Mouse (Mus musculus) midbrain, embryonic 10.5 days (tissue): ENCODE measurements around the gene Adgrg5. TPM values are rescaled to one million over a fixed set of nuclear protein-coding genes. Genes with fewer than 3 reads are reported as not detected.

Source experiments
- DNase-seq: peaks from one replicate; pipeline ENCODE4 v3.0.0-alpha.2; 2017; ENCODE audit warnings: low spot score
- H3K27ac ChIP-seq: fragments of 300-500 bp; sonication (generic); replicated peaks from 2 replicates; pipeline ENCODE4 v1.5.1; 2016; ENCODE audit warnings: mild to moderate bottlenecking
- H3K27me3 ChIP-seq: fragments of 300-500 bp; sonication (generic); 2 replicates; pipeline ENCODE4 v1.6.1; 2016; ENCODE audit warnings: low read depth, mild to moderate bottlenecking; ENCODE audit not compliant: poor library complexity, severe bottlenecking
- H3K36me3 ChIP-seq: fragments of 300-500 bp; sonication (generic); 2 replicates; pipeline ENCODE4 v1.6.1; 2016; ENCODE audit warnings: mild to moderate bottlenecking, moderate library complexity
- H3K4me1 ChIP-seq: fragments of 300-500 bp; sonication (generic); 2 replicates; pipeline ENCODE4 v1.6.1; 2016
- H3K4me3 ChIP-seq: fragments of 300-500 bp; sonication (generic); 2 replicates; pipeline ENCODE4 v1.5.1; 2016; ENCODE audit warnings: mild to moderate bottlenecking, moderate library complexity
- H3K9me3 ChIP-seq: fragments of 300-500 bp; sonication (generic); replicated peaks from 2 replicates; pipeline ENCODE4 v1.6.1; 2016; ENCODE audit warnings: mild to moderate bottlenecking
- WGBS: fragments of 180-500 bp; shearing (Covaris S2); methylation state at CpG from one replicate; pipeline ENCODE4 v1.1.7; 2016; 5-methylcytosine and 5-hydroxymethylcytosine counted together
- polyA plus RNA-seq: library from polyadenylated mRNA; unstranded; fragments of >200 nt; fragmentation: Nextera tagmentation; extraction: Ambion mirVana; gene quantifications from 2 replicates; pipeline ENCODE4 v1.2.1, GENCODE M21; 2016

The Adgrg5 gene
- polyA plus RNA-seq, 1 experiment from 2014 or later: 0.74 TPM

DNA sequence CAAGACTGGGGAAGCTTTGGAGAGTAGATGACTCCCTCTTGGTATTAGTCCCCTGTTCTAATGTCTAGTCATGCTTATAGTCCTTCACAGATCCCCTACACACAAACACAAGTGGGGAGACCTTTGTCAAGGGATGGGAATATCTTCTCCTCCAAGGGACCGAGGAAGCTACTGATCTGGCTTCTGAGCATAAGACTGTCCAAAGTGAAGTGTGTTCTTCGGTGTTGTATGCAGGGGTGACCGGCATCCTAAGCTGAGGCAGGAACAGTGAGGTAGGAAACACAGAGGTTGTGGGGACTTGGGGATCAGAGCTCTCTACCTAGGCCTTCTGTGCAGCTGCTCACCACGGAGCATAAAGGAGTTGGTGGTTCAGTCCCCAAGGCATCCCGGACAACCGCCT is 1.3 kb upstream of the Adgrg5 start:
- Histone ChIP-seq H3K4me3 (no peak overlapping the region), H3K27me3 (peaks cover 22% of the 10 kb centered on the region), H3K36me3 (no peaks in the 10 kb centered on the region), H3K27ac (0 out of 2 replicates have a peak overlapping the region, but pooled peaks have one; percentile 38), H3K4me1 (peaks cover 29% of the 10 kb centered on the region), H3K9me3 (no peaks in the 10 kb centered on the region)
- WGBS: 67% methylated on average over 6 of the region's 6 CpGs
- no peak for DNase-seq

GRCm38 (mm10) chr8:94922602-94923001 is 892 bp upstream of the Adgrg5 start:
- DNase-seq: no peak
- Histone ChIP-seq H3K27ac (peak overlapping the region; percentile 42; the same call in 1 of the 2 replicates), H3K9me3 (no peaks in the 10 kb centered on the region), H3K36me3 (no peaks in the 10 kb centered on the region), H3K4me1 (peaks cover 25% of the 10 kb centered on the region), H3K27me3 (peaks cover 22% of the 10 kb centered on the region), H3K4me3 (no peak overlapping the region)
- WGBS: 37% methylated on average over 8 of the region's 8 CpGs

DNA sequence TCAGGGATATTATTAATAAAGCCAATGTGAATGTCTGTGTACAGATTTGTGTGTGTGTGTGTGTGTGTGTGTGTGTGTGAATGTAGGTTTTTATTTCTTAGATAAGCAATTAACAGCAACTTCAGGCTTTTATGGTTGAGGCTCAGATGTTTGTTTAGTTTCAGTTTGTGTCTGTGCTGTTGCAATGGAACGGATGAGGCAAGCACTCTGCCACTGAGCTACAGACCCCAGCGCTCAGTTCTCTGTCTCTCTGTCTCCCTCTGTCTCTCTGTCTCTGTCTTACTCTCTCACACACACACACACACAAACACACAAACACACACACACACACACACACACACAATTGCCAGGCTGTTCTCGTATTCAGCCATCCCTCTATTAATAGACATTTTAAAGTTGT is 4.7 kb downstream of the Adgrg5 start:
- 92% methylated on average over 3 of the region's 3 CpGs for WGBS

DNA sequence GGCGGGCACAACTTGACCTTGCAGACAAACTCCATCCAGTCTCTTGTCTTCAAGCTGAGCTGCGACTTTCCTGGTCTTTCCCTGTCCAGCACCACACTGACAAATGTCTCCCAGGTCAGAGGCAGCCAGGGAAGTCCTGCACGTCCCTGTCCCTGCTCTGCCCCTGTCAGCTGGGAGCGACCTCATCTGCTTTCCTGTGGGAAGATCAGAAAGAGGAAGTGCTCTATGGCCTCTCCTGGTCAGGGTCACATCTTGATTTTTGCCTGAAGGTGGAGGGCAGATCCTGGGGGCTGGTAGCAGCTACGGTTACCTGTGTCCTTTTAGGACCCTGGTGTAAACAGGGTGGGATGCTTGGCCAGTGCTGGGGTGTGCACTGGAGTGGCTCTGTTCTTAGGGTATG is 10.4 kb downstream of the Adgrg5 start:
- WGBS: 73% methylated on average over 5 of the region's 5 CpGs
- no peak for DNase-seq
- H3K4me1 ChIP-seq: no peaks in the 10 kb centered on the region
- no peaks in the 10 kb centered on the region for H3K9me3 ChIP-seq
- no peak overlapping the region for H3K4me3 ChIP-seq
- H3K36me3 ChIP-seq: no peaks in the 10 kb centered on the region
- H3K27ac ChIP-seq: no peak overlapping the region
- no peaks in the 10 kb centered on the region for H3K27me3 ChIP-seq

More for the DNA sequence above, 4.7 kb downstream of the Adgrg5 start:
- no peak for DNase-seq
- H3K4me1 ChIP-seq: peaks cover 4% of the 10 kb centered on the region
- H3K4me3 ChIP-seq: no peak overlapping the region
- H3K27me3 ChIP-seq: 0 out of 2 replicates have a peak, but pooled peaks cover 5% of the 10 kb centered on the region
- H3K27ac ChIP-seq: no peak overlapping the region
- no peaks in the 10 kb centered on the region for H3K9me3 ChIP-seq
- no peaks in the 10 kb centered on the region for H3K36me3 ChIP-seq

- Histone ChIP-seq H3K4me1 (no peaks in the 10 kb centered on the region), H3K4me3 (no peak overlapping the region), H3K27me3 (no peaks in the 10 kb centered on the region), H3K27ac (no peak overlapping the region), H3K9me3 (no peaks in the 10 kb centered on the region), H3K36me3 (no peaks in the 10 kb centered on the region)
- no peak for DNase-seq
- WGBS: 81% methylated on average over 3 of the region's 3 CpGs
These were observed 11.7 kb downstream of the Adgrg5 start for GRCm38 (mm10) chr8:94935172-94935571.

DNA sequence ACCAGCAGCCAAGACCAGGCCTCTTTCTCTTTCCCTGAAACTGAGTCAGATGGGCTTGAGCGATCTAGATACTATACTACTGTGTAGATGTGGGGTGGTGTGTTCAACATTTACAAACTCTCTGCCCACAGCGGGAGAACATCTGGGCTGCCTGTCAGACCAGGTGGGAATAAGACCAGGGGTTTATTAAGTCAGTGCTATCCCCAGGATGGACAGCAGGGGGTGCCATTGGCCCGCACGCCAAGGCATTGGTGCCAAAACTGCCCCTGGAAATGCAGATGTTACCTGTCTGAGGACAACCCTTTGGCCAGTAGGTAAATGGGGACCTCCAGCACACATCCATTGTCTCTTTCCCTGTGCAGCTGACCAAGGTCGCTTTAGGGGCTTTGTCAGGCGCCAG is 19.1 kb downstream of the Adgrg5 start:
- 19% methylated on average over 6 of the region's 6 CpGs for WGBS
- Histone ChIP-seq H3K27ac (no peak overlapping the region), H3K9me3 (no peaks in the 10 kb centered on the region), H3K4me1 (peaks cover 22% of the 10 kb centered on the region), H3K36me3 (no peaks in the 10 kb centered on the region), H3K27me3 (peaks cover 15% of the 10 kb centered on the region; the same call in 1 of the 2 replicates), H3K4me3 (no peak overlapping the region)
- DNase-seq: peak; percentile 68

DNA sequence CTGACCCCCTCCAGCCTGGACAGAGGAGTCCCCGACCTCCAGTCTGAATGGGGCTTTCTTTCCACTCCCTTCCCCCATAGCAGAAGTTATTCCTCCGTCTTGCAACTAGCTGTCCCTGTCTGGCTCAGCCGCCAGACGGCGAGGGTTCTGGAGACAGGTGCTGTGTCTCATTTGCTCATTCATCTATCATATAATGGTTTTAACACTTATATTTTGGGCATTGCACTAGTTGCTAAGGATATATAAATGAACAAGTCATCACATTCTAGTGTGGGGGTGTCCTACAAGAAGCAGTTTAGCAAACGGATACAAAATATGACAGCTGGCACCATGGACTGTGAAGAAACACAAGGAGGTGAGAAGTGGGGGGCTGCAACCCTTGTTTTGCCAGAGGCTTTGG is 21.7 kb downstream of the Adgrg5 start:
- no peak overlapping the region for H3K4me3 ChIP-seq
- no peaks in the 10 kb centered on the region for H3K36me3 ChIP-seq
- H3K27me3 ChIP-seq: peaks cover 15% of the 10 kb centered on the region; the same call in 1 of the 2 replicates
- no peaks in the 10 kb centered on the region for H3K9me3 ChIP-seq
- H3K27ac ChIP-seq: no peak overlapping the region
- no peak for DNase-seq
- H3K4me1 ChIP-seq: peaks cover 22% of the 10 kb centered on the region
- WGBS: 72% methylated on average over 6 of the region's 6 CpGs

DNA sequence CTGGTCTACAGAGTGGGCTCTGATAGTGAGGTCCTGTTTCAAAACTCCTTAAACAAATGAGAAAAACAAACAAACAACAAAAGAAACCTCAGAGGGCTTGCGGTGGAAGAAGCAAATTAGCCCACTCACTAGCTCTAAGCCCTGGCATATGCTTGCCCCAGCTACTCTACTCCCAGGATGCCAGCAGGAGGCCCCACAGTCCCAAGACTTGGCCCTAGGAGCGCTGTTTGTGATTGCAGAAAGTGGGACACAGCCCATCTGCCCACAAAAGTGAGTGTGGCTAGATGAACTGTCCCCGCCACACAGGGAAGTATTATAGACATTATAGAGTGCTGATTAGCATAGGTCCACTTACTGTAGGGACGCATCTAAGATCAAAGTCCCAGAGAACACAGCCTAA is 24.9 kb downstream of the Adgrg5 start:
- Histone ChIP-seq H3K9me3 (no peaks in the 10 kb centered on the region), H3K4me1 (peaks cover 20% of the 10 kb centered on the region), H3K27me3 (0 out of 2 replicates have a peak, but pooled peaks cover 7% of the 10 kb centered on the region), H3K4me3 (no peak overlapping the region), H3K27ac (no peak overlapping the region), H3K36me3 (no peaks in the 10 kb centered on the region)
- WGBS: 84% methylated on average over 4 of the region's 4 CpGs
- DNase-seq: no peak

GRCm38 (mm10) chr8:94949010-94949409 is 25.5 kb downstream of the Adgrg5 start:
- H3K27me3 ChIP-seq: 0 out of 2 replicates have a peak, but pooled peaks cover 7% of the 10 kb centered on the region
- no peak for DNase-seq
- no peak overlapping the region for H3K4me3 ChIP-seq
- WGBS: 88% methylated on average over 4 of the region's 4 CpGs
- H3K4me1 ChIP-seq: peaks cover 17% of the 10 kb centered on the region
- H3K36me3 ChIP-seq: no peaks in the 10 kb centered on the region
- no peaks in the 10 kb centered on the region for H3K9me3 ChIP-seq
- H3K27ac ChIP-seq: no peak overlapping the region

DNA sequence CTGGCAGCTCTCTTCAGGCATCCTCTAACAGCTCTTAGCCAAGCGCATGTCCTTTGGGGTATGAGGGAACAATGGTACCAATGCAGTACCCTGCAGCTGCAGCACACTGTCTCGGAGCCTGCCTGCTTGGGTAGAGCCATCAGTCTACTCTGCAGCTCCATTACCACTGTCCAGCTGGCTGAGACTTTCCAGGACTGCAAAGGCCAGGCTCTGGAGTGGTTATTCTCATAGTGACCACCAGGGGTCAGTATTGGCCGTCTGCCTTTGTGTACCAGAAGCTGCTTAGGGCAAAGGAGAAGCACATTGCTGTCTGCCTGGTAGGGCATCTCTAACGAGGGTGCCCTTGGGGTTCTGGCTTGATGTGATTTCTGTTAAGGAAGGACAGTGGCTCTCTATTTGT is 26.6 kb downstream of the Adgrg5 start:
- 24% methylated on average over 4 of the region's 4 CpGs for WGBS
- Histone ChIP-seq H3K9me3 (no peaks in the 10 kb centered on the region), H3K36me3 (no peaks in the 10 kb centered on the region), H3K27me3 (0 out of 2 replicates have a peak, but pooled peaks cover 7% of the 10 kb centered on the region), H3K27ac (no peak overlapping the region), H3K4me3 (no peak overlapping the region), H3K4me1 (peaks cover 18% of the 10 kb centered on the region)
- peak; percentile 83 for DNase-seq

DNA sequence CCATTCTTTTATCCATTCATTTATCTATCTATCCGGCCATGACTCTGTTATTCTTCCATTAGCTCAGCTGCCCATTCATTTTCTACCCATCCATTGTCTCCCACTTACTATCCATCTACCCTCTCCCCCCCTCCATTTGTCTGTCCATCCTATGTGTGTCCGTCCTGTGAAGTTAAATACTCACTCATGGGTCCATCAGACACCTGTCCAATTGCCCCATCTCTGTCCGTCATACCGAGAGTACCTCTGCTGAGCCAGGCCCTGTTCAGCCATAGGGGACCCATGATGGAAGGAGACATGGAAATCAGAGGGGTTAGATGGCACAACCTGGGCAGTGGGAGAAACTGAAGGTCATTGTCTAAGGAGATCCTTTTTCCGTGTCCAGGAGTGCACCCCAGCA is 27.0 kb downstream of the Adgrg5 start:
- Histone ChIP-seq H3K4me1 (peaks cover 14% of the 10 kb centered on the region; the same call in 1 of the 2 replicates), H3K9me3 (no peaks in the 10 kb centered on the region), H3K4me3 (no peak overlapping the region), H3K27ac (peak overlapping the region; percentile 52), H3K36me3 (no peaks in the 10 kb centered on the region), H3K27me3 (0 out of 2 replicates have a peak, but pooled peaks cover 6% of the 10 kb centered on the region)
- no peak for DNase-seq
- 76% methylated on average over 5 of the region's 5 CpGs for WGBS

- no peaks in the 10 kb centered on the region for H3K36me3 ChIP-seq
- DNase-seq: no peak
- H3K9me3 ChIP-seq: no peaks in the 10 kb centered on the region
- 82% methylated on average over 5 of the region's 5 CpGs for WGBS
- no peaks in the 10 kb centered on the region for H3K27me3 ChIP-seq
- H3K4me3 ChIP-seq: no peak overlapping the region
- no peak overlapping the region for H3K27ac ChIP-seq
- 0 out of 2 replicates have a peak, but pooled peaks cover 3% of the 10 kb centered on the region for H3K4me1 ChIP-seq
These were observed 28.6 kb downstream of the Adgrg5 start for GRCm38 (mm10) chr8:94952086-94952485.

- H3K9me3 ChIP-seq: no peaks in the 10 kb centered on the region
- no peaks in the 10 kb centered on the region for H3K36me3 ChIP-seq
- H3K4me1 ChIP-seq: 0 out of 2 replicates have a peak, but pooled peaks cover 3% of the 10 kb centered on the region
- H3K27ac ChIP-seq: no peak overlapping the region
- H3K27me3 ChIP-seq: no peaks in the 10 kb centered on the region
- 75% methylated on average over 7 of the region's 7 CpGs for WGBS
- H3K4me3 ChIP-seq: no peak overlapping the region
- no peak for DNase-seq
These were observed 30.3 kb downstream of the Adgrg5 start for GRCm38 (mm10) chr8:94953624-94954367.
